Mouse (Mus musculus) embryonic stem cell, embryonic (primary cell): ENCODE results near the gene Gpatch2.

Experiments used
- CTCF ChIA-PET, 4 experiments: fragments of 300-600 bp in 2 of 4; fragments of 350-600 bp in 2 of 4; sonication (Branson Sonifier 250); formaldehyde crosslinking; loops; one replicate each; lab custom pipeline; 2022; ENCODE audit warnings: inconsistent platforms in 2 of 4; lab: Charles Lee
- POLR2A ChIA-PET, 4 experiments: fragments of 300-600 bp in 2 of 4; fragments of 350-600 bp in 2 of 4; sonication (Branson Sonifier 250); formaldehyde crosslinking; loops; one replicate each; lab custom pipeline; 2022; ENCODE audit warnings: antibody characterized with exemption in 4 of 4, inconsistent platforms in 1 of 4; lab: Charles Lee

Gpatch2 gene

GRCm38 (mm10) chr1:187322505-187323208, 107.3 kb downstream of the Gpatch2 start:
- POLR2A ChIA-PET, result interaction anchor here in 2 of 4 experiments (0.9 to 1.5 kb wide), 2 partner anchors 8 to 27 kb away, joined by 3 read pairs; no protein-coding TSS in a partner anchor
- CTCF ChIA-PET, result no interaction called here

GRCm38 (mm10) chr1:187323209-187323589, 107.9 kb downstream of the Gpatch2 start:
- ChIA-PET POLR2A (interaction anchor here in 2 of 4 experiments (0.9 to 1.5 kb wide), 2 partner anchors 9 to 26 kb away, joined by 3 read pairs; no protein-coding TSS in a partner anchor), CTCF (no interaction called here)

DNA sequence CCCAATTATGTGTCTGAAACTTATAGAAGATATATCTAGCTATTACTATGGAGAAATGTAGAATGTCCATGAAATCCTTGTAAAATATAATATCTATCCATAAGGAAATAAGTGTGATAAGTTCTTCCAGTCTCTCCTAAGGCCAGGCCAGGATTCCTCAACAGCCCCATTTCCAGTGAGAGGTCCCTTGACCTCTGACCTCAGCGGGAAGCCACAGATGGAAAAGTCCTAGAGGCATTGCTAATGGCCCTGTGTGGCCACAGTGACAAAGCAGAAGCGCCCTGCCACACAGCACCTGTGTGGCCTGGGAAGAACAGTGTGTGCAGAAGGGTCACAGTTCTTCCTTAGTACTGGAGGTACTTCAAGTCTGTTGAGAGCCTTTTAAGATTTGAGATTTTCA, 127.2 kb downstream of the Gpatch2 start:
- CTCF ChIA-PET, result no interaction called here
- POLR2A ChIA-PET, result no interaction called here

DNA sequence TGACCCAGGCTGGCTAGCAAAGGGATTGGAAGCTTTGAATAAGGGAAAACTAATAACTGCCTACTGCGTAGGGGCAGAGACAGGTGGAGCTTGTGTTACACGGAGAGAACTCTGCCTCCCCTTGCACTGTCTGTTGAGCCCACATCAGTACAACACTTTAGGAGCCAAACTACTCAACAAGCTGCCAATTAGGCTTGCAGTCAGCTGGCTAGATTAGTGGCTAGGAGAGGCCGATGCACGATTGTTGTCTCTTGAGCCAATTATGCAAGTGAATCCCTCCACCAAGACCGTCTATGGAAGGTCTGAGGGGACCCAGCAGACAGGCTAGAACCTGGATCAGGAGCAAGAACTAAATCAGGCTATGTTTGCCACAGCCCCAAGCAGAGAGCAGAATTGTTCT, 129.8 kb downstream of the Gpatch2 start:
- POLR2A ChIA-PET, result interaction anchor here in 1 of 4 experiments (0.6 to 1.5 kb wide), 2 partner anchors 13 to 53 kb away, joined by 3 read pairs; no protein-coding TSS in a partner anchor
- CTCF ChIA-PET, result no interaction called here

DNA sequence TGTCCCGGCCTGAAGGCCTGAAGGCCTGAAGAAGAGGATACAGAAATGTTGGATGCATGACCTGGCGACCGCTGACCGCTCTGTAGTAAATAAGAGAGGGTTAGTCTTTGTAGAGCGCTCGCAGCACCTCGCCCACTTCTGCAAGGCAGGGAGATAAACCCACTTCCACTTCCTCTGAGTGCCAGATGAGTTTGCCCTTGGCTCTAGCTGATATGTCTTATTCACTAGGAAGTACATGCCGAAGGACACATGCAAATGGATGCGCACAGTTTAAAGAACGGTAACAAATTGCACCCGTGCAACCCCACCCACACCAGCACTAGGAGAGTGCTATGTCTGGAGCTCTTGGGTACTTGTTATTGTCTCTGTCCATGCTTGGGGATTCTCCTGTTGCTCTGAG, 131.6 kb downstream of the Gpatch2 start:
- ChIA-PET CTCF (interaction anchor here in 1 of 4 experiments (0.5 kb wide), 1 partner anchor 199 kb away, joined by 11 read pairs; no protein-coding TSS in a partner anchor), POLR2A (interaction anchor here in 1 of 4 experiments (0.6 kb wide), 1 partner anchor 744 kb away, joined by 3 read pairs; no protein-coding TSS in a partner anchor)

GRCm38 (mm10) chr1:187347606-187348005, 132.3 kb downstream of the Gpatch2 start:
- CTCF ChIA-PET, result no interaction called here
- POLR2A ChIA-PET, result interaction anchor here in 1 of 4 experiments (0.6 kb wide), 1 partner anchor 745 kb away, joined by 3 read pairs; no protein-coding TSS in a partner anchor

DNA sequence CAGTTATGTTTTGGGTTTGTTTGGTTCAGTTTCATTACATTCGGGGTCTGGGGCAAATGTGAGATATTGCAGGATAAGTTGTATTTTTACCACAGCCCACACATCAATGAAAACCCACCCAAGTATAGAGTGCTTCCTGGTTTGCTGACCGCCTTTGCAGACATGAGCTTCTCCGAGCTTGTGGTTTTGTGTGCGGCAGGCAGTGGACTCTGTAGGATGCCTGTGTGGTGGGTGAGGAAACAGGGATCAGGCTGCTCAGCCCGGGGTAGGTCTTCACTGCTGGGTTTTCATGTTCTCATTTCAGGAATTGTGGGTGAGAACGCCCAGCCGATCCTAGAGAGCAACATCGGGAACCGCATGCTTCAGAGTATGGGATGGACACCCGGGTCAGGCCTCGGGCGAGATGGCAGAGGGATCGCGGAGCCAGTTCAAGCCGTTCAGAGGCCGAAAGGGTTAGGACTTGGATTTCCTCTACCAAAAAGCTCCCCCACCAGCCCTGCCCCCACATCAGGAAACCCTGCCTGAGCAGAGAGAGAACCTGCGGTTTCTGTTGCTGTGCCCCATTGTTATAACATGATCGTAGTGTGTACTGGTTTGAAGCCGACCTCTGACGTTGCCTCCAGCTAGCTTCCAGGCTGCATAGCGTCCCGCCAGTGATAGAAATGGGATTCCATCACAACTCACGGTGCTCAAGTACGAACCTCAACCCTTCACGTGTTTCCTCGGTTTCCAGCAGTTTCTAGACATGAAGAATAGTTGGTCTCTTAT, 132.9 kb downstream of the Gpatch2 start:
- POLR2A ChIA-PET, result no interaction called here
- CTCF ChIA-PET, result no interaction called here

- POLR2A ChIA-PET, result interaction anchor here in 1 of 4 experiments (1.4 kb wide), 1 partner anchor 26 kb away, joined by 3 read pairs; no protein-coding TSS in a partner anchor
- CTCF ChIA-PET, result no interaction called here
These were observed 133.6 kb downstream of the Gpatch2 start for GRCm38 (mm10) chr1:187348859-187349258.

DNA sequence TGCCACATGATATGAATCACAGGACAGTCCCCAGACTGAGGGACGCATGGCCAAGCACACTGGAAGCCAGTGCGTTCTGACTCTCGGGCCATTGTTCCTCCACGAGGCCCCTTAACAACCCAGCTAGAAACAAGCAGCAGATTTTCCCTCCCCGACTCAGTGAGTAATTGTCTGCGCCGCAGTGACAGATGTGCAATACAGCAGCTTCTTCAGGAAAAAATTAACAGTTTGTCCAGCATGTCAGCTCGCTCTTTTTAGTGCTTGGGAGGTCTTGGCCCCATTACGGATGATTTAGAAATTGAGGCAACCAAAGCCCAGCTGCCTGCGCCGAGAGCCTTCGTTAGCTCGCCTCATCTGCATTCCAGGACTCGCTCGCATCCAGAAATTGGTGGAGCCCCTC, 140.9 kb downstream of the Gpatch2 start:
- ChIA-PET POLR2A (no interaction called here), CTCF (no interaction called here)

- CTCF ChIA-PET, result no interaction called here
- POLR2A ChIA-PET, result no interaction called here
These were observed 141.6 kb downstream of the Gpatch2 start for GRCm38 (mm10) chr1:187356904-187357303.

DNA sequence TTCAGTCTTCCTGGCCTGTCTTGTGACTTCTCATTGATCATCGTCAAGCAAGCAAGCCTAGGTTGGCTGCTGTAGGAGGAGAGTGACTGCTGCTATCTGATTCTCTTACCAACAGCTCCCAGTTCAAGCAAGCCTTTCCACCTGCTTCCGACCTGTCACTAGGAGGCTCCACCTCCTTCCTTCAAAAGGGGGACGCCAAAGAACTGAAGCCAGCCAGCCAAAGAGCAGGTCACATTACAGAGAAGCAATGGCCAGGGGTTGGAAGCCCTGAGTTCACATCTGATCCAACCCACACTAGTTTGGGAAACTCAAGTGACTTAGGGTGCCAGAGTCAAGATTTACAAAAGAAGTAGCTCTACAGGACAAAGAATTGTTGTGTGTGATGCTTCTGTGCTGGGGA, 144.9 kb downstream of the Gpatch2 start:
- POLR2A ChIA-PET, result no interaction called here
- CTCF ChIA-PET, result interaction anchor here in 1 of 4 experiments (0.7 kb wide), 1 partner anchor 18 kb away, joined by 3 read pairs; no protein-coding TSS in a partner anchor

GRCm38 (mm10) chr1:187362536-187362935, 147.2 kb downstream of the Gpatch2 start:
- POLR2A ChIA-PET, result no interaction called here
- CTCF ChIA-PET, result interaction anchor here in 1 of 4 experiments (0.7 kb wide), 1 partner anchor 812 kb away, joined by 3 read pairs; no protein-coding TSS in a partner anchor

- POLR2A ChIA-PET, result no interaction called here
- CTCF ChIA-PET, result no interaction called here
These were observed 150.1 kb downstream of the Gpatch2 start for GRCm38 (mm10) chr1:187365424-187365823.

DNA sequence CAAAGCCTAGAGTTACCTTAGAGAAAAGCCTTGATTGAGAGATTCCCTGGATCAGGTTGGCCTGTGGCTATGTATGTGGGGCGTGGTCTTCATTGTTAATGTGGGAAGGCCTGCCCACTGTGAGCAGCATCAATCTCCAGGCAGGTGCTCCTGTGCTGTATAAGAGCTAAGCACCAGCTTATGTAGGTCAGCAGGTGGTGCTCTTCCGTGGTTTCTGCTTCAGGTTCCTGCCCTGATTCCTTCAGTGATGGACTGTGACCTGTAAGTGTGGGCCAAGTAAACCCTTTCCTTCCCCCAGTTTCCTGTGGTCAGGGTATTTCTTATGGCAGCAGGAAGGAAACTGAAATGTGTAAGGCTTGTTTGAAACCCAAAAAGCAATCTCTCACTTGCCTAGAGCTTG, 151.5 kb downstream of the Gpatch2 start:
- CTCF ChIA-PET, result interaction anchor here in 3 of 4 experiments (0.6 to 0.8 kb wide), 4 partner anchors 10 to 1879 kb away, joined by 3 to 7 read pairs (median 4); partner anchors contain the start of gene Rrp15 (in 1 of the 3)
- POLR2A ChIA-PET, result interaction anchor here in 1 of 4 experiments (0.8 kb wide), 1 partner anchor 17 kb away, joined by 3 read pairs; no protein-coding TSS in a partner anchor

- ChIA-PET CTCF (interaction anchor here in 2 of 4 experiments (0.6 to 0.7 kb wide), 2 partner anchors 34 to 235 kb away, joined by 3 to 7 read pairs; no protein-coding TSS in a partner anchor), POLR2A (no interaction called here)
These were observed 153.7 kb downstream of the Gpatch2 start for GRCm38 (mm10) chr1:187369049-187369448.

DNA sequence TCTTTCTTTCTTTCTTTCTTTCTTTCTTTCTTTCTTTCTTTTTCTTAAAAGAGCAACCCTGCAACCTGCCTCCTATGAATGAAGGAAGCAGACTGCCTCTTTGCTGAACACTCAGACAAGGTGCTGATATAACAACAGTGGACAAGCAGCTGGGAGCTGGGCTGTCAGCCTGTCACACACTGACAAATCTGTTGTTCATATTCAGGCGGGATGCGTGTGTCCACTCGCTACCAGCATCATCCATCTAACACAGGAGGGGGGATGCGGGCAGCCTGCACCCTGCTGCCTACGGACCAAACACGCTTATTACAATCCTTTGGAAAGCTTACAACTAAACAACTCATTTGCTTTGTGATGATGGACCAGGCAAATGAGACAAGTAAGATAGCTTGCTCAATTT, 158.2 kb downstream of the Gpatch2 start:
- CTCF ChIA-PET, result no interaction called here
- POLR2A ChIA-PET, result no interaction called here

- ChIA-PET CTCF (no interaction called here), POLR2A (no interaction called here)
These were observed 159.1 kb downstream of the Gpatch2 start for GRCm38 (mm10) chr1:187374418-187374817.

DNA sequence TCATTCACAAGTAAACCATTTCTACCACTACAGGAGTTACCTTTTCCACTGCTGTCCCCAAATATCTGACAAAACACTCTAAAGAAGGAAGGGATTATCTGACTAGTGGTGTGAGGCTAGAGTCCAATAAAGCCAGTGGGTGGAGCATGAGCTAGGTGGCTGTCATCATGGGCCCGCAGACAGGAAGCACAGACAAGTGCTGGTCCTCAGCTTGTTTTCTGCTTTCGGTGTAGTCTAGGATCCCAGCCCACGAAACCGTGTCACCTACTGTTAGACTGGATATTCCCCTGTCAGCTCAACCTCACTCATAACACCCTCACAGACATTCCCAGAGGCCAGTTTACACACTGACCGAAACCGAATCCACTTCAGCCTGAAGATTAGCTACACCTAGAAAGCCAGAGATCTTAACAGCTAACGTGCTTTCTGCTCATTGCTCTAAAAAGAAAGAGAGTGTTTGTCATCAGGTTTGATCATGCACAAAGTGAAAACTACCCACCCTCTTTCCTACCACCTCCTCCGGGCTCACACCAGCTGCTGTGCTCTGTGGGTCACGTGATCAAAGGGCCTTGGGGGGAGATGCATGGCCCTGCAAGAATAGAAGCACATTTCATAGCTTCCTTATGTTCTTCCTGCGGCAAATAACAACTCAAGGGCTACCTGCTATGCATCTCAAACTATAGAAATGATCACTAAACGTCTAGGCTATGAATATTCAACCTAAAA, 161.8 kb downstream of the Gpatch2 start:
- ChIA-PET POLR2A (no interaction called here), CTCF (interaction anchor here in 1 of 4 experiments (0.5 kb wide), 1 partner anchor 10 kb away, joined by 7 read pairs; no protein-coding TSS in a partner anchor)
